Mouse (Mus musculus) midbrain, embryonic 11.5 days (tissue): ENCODE data around the gene Mogat2. TPM values are rescaled to one million over a fixed set of nuclear protein-coding genes. Genes with fewer than 3 reads are reported as not detected.

Source experiments
- ATAC-seq: fragments of 200-750 bp; cut with Nextera tagmentation; 2 replicates; pipeline ENCODE4 v1.8.0; 2017; ENCODE audit warnings: moderate TSS enrichment, moderate library complexity; ENCODE audit not compliant: low FRiP score
- DNase-seq: peaks from one replicate; pipeline ENCODE4 v3.0.0; 2015; ENCODE audit warnings: low spot score; ENCODE audit errors: missing footprints
- H3K27ac ChIP-seq: fragments of 300-500 bp; sonication (generic); 2 replicates; pipeline ENCODE4 v1.5.1; 2014; ENCODE audit warnings: low read depth, low read length
- H3K27me3 ChIP-seq: fragments of 300-500 bp; sonication (generic); 2 replicates; pipeline ENCODE4 v1.6.1; 2014; ENCODE audit warnings: mild to moderate bottlenecking, low read length, moderate library complexity, mixed read lengths; ENCODE audit not compliant: control insufficient read depth, insufficient read depth
- H3K36me3 ChIP-seq: fragments of 300-500 bp; sonication (generic); 2 replicates; pipeline ENCODE4 v1.6.1; 2014; ENCODE audit warnings: mild to moderate bottlenecking, low read length, moderate library complexity, mixed read lengths; ENCODE audit not compliant: control insufficient read depth, insufficient read depth
- H3K4me1 ChIP-seq: fragments of 300-500 bp; sonication (generic); 2 replicates; pipeline ENCODE4 v1.6.1; 2014; ENCODE audit warnings: low read length; ENCODE audit not compliant: control insufficient read depth, insufficient read depth
- H3K4me2 ChIP-seq: fragments of 300-500 bp; sonication (generic); 2 replicates; pipeline ENCODE4 v1.6.1; 2014; ENCODE audit warnings: mild to moderate bottlenecking, moderate library complexity
- H3K4me3 ChIP-seq: fragments of 300-500 bp; sonication (generic); 2 replicates; pipeline ENCODE4 v1.5.1; 2014; ENCODE audit warnings: low read depth, low read length
- H3K9ac ChIP-seq: fragments of 300-500 bp; sonication (generic); 2 replicates; pipeline ENCODE4 v1.6.1; 2014; ENCODE audit warnings: low read length
- H3K9me3 ChIP-seq: fragments of 300-500 bp; sonication (generic); 2 replicates; pipeline ENCODE4 v1.6.1; 2016; ENCODE audit warnings: low read length; ENCODE audit not compliant: control insufficient read depth
- WGBS: fragments of 180-500 bp; shearing (Covaris S2); extraction: QIAGEN DNeasy Blood & Tissue Kit; methylation state at CpG from one replicate; pipeline ENCODE4 v1.1.7; 2014; 5-methylcytosine and 5-hydroxymethylcytosine counted together
- polyA plus RNA-seq: library from polyadenylated mRNA; unstranded; fragments of >200 nt; fragmentation: Nextera tagmentation; extraction: Ambion mirVana; gene quantifications from 2 replicates; pipeline ENCODE4 v1.2.1, GENCODE M21; 2014

Gene Mogat2
- polyA plus RNA-seq, 1 experiment from 2014 or later: 13.0 TPM

DNA sequence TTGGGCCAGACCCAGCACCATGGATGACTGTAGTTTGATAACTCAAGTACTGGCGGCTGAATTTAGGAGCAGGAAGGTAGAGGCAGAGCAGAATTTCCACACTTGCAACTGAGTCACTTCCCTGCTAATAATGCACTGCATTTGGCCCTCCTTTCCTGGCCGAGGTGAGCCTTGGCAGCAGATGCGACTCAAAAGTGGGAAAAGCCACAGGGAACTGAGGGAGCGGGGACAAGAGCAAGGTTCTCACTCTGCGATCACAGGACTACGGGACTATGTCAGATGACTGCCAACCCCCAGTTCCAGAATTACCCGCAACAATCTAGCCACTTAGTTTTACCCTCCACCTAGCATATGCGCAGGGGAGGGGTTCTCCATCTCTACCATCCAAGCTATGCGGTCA, 59.1 kb downstream of the Mogat2 start:
- ATAC-seq (no peak), DNase-seq (no peak)
- Histone ChIP-seq H3K36me3 (no peaks in the 10 kb centered on the region), H3K4me1 (no peaks in the 10 kb centered on the region; the same call in 1 of the 2 replicates), H3K27ac (no peak overlapping the region), H3K27me3 (peaks cover 13% of the 10 kb centered on the region; the same call in 1 of the 2 replicates), H3K9ac (no peak overlapping the region), H3K4me2 (no peak overlapping the region), H3K4me3 (no peak overlapping the region), H3K9me3 (no peaks in the 10 kb centered on the region)
- 92% methylated on average over 9 of the region's 9 CpGs for WGBS

DNA sequence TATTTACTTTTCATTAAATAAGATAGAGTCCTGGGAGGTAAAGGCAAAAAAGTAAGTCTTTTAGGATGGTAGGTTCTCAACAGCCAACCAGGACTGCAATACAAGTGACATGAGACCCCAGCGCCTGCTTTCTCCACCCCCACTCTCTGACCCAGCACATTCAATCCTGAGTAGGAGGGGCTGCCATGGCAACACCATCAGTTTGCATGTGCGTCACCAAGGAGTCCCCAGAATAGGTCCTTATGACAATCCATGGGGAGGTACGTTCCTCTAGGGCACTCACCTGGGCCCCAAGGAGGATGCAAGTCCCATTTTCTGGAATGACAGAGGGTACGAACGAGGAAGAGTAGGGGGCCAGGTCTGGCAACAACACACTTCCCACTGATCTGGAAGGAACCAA, 61.0 kb downstream of the Mogat2 start:
- H3K4me2 ChIP-seq: no peak overlapping the region
- WGBS: 66% methylated on average over 5 of the region's 5 CpGs
- no peaks in the 10 kb centered on the region for H3K9me3 ChIP-seq
- no peak overlapping the region for H3K27ac ChIP-seq
- no peak overlapping the region for H3K4me3 ChIP-seq
- no peaks in the 10 kb centered on the region; the same call in 1 of the 2 replicates for H3K4me1 ChIP-seq
- no peak overlapping the region for H3K9ac ChIP-seq
- peaks cover 3% of the 10 kb centered on the region; the same call in 1 of the 2 replicates for H3K27me3 ChIP-seq
- ATAC-seq: no peak
- no peak for DNase-seq
- no peaks in the 10 kb centered on the region for H3K36me3 ChIP-seq

DNA sequence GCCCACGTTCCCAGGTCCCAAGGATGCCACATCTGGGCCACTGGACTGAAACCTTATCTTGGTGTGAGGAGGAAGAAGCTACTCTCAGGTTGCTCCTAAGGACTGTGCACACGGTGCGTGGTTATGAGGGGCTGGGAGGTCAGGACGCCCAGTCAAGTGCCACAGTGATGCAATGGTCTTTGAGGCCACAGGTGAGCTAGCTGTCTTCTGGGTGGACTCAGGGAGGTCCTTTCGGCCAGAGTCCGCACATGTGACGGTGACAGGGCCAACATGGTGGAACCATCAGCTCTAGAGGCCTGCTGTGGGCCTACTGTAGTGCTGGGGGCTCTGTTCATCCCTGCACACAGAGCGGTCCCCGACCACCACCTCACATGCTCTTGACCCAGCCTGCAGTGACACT, 62.8 kb downstream of the Mogat2 start:
- no peak overlapping the region for H3K9ac ChIP-seq
- no peaks in the 10 kb centered on the region for H3K36me3 ChIP-seq
- no peak overlapping the region for H3K4me3 ChIP-seq
- no peaks in the 10 kb centered on the region for H3K4me1 ChIP-seq
- no peak overlapping the region for H3K27ac ChIP-seq
- ATAC-seq (no peak), DNase-seq (no peak)
- no peak overlapping the region for H3K4me2 ChIP-seq
- H3K27me3 ChIP-seq: no peaks in the 10 kb centered on the region
- H3K9me3 ChIP-seq: no peaks in the 10 kb centered on the region
- WGBS: 92% methylated on average over 9 of the region's 9 CpGs

DNA sequence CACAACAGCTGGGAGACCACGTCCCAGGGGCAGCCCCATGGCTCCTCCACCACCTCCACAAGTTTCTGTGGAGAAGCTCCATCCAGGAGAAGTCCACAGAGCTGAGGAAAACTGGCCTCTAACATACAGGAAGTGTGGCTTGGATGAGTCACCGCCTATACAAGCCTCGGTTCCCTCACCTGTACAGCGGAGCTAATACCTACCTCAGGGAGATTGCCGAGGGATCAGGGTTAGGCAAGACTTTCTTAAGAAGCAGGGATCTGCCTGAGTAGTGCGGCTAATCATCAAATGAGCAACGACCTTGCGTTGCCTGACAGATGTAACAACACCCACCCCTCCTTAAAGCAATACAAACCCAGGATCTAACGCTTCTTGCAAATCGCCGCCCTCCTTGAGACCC, 63.3 kb downstream of the Mogat2 start:
- Histone ChIP-seq H3K4me3 (no peak overlapping the region), H3K9ac (no peak overlapping the region), H3K9me3 (no peaks in the 10 kb centered on the region), H3K4me2 (no peak overlapping the region), H3K27ac (no peak overlapping the region), H3K4me1 (no peaks in the 10 kb centered on the region), H3K27me3 (no peaks in the 10 kb centered on the region), H3K36me3 (no peaks in the 10 kb centered on the region)
- 87% methylated on average over 11 of the region's 11 CpGs for WGBS
- ATAC-seq (no peak), DNase-seq (no peak)

DNA sequence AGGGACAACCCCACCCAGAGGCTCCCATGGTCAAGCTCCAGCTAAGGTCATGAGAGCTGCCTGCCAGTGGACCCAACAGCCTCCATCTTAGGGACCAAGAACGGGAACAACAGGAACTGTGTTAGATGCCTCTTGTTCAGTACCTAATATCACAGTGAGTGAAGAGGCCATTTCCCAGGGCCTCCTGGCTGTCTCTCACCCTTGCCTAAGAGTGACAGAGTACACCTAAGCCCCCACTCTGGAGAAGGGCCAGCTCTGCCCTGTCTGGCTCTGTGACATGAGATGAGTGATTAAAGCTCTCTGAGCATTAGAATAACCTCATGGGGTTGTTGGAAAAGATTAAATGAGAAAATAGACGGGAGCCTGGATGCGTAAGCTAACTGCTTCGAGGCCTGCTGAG, 64.4 kb downstream of the Mogat2 start:
- 87% methylated on average over 4 of the region's 4 CpGs for WGBS

DNA sequence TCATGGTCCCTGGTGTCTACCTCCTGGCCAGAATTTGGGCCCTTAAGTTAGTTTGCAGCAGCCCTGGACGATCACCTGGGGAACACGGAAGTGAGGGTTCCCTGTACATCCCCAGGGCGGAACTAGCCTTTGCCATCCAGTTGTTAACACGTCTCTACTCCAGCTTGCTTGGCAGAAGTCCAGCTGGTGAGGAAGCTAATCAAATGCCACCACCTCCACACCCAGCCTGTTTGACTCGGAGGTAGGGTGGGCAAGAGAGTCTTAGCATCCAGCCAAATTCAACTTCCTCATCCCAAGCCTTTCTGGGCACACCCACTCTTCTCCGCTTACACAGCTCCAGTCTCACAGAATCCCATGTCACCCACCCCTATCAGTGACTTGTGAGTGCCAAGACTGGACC, 65.5 kb downstream of the Mogat2 start:
- 91% methylated on average over 6 of the region's 6 CpGs for WGBS
- Histone ChIP-seq H3K36me3 (no peaks in the 10 kb centered on the region), H3K4me3 (no peak overlapping the region), H3K4me1 (no peaks in the 10 kb centered on the region), H3K4me2 (no peak overlapping the region), H3K9ac (no peak overlapping the region), H3K9me3 (no peaks in the 10 kb centered on the region), H3K27me3 (no peaks in the 10 kb centered on the region), H3K27ac (no peak overlapping the region)
- no peak for DNase-seq
- no peak for ATAC-seq

More for the DNA sequence above, 64.4 kb downstream of the Mogat2 start:
- Histone ChIP-seq H3K9me3 (no peaks in the 10 kb centered on the region), H3K4me1 (no peaks in the 10 kb centered on the region), H3K9ac (no peak overlapping the region), H3K4me3 (no peak overlapping the region), H3K27me3 (no peaks in the 10 kb centered on the region), H3K4me2 (no peak overlapping the region), H3K27ac (no peak overlapping the region), H3K36me3 (no peaks in the 10 kb centered on the region)
- DNase-seq (no peak), ATAC-seq (no peak)

DNA sequence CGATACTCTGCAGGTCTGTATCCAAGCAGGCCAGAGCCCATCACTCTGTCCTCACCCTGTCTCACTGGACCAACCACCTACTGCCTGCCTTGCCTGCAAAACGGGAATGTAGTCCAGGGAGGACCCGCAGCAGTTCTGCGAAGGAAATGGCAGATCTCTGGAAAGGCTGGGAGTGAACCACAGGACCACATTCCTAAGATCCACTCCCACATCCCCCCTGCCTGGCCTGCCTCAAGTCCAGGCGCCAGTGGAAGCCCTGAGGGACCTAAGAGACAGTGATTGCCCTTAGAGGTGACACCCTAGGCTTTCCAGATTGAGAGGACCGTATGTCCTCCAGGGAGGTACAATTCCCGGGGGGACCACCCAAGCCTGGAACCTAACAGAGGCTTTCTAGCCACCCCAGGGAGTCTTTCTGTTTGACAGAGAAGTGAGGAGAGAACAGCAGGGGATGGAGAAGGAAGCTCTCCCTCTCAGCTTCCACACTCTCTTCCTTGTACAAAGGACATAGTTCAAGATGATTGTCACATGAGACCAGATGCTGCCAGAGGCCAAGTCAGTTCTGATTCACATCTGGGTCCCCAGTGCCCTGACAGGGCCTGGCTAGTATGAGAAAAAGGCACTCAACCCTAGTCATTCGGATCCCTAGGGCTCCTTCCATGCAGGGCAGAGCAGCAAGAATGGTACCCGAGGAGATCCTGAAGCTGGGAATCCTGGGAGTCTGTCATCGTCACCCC, 66.5 kb downstream of the Mogat2 start:
- no peaks in the 10 kb centered on the region for H3K36me3 ChIP-seq
- no peaks in the 10 kb centered on the region for H3K4me1 ChIP-seq
- H3K4me3 ChIP-seq: no peak overlapping the region
- no peak overlapping the region for H3K27ac ChIP-seq
- H3K27me3 ChIP-seq: no peaks in the 10 kb centered on the region
- DNase-seq (no peak), ATAC-seq (no peak)
- no peak overlapping the region for H3K4me2 ChIP-seq
- no peak overlapping the region for H3K9ac ChIP-seq
- H3K9me3 ChIP-seq: no peaks in the 10 kb centered on the region
- 73% methylated on average over 10 of the region's 10 CpGs for WGBS

DNA sequence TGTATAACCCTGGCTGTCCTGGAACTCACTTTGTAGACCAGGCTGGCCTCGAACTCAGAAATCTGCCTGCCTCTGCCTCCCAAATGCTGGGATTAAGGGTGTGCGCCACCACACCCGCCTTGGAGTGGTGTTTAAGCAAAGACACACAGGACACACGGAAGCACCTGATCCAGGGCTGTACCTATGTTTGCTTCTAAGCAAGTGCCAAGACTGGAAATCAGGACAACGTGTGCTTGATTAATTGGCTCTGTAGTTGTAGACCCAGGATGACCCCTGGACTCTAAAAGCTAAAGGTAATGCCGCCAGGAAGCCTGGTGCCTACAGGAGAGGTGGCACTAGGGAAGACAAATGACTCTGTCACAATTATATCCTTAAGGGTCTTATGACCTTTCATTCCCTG, 67.9 kb downstream of the Mogat2 start:
- Histone ChIP-seq H3K9ac (no peak overlapping the region), H3K4me3 (no peak overlapping the region), H3K27ac (no peak overlapping the region), H3K4me1 (no peaks in the 10 kb centered on the region), H3K4me2 (no peak overlapping the region), H3K27me3 (no peaks in the 10 kb centered on the region), H3K9me3 (no peaks in the 10 kb centered on the region), H3K36me3 (no peaks in the 10 kb centered on the region)
- 91% methylated on average over 6 of the region's 6 CpGs for WGBS
- no peak for DNase-seq
- ATAC-seq: no peak

DNA sequence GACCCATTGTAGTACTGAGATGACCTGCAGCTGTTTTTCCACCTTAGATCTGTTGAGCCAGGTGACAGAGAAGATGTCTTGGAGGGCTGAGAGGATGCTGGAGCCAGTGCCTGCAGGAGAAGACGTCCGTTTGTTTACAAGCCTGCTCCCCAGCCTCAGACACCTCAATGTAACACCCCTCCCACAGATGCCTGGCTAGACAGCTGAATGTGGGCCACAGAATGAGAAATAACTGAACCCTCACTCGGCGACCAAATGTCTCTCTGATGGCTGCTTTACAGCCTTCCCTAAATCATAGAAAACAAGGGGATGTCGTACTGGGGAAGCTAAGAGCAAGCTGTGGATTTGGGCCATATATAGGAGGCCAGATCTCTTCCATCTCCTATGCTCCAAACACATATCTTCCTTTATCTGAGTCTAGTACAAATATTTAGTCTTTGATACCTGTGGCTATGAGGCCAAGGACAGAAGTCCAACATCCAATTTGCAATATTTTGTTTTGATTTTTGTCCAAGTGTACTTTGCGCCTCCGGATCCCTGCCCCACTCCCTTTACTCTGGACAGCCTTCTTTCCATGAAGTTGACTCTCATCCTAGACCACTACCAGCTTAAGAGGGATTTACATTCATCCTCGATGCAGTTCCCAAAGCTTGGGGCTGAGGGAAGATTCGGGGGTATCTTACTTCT, 68.6 kb downstream of the Mogat2 start:
- no peaks in the 10 kb centered on the region for H3K4me1 ChIP-seq
- H3K36me3 ChIP-seq: no peaks in the 10 kb centered on the region
- WGBS: 91% methylated on average over 9 of the region's 9 CpGs
- no peak overlapping the region for H3K9ac ChIP-seq
- ATAC-seq (no peak), DNase-seq (no peak)
- no peaks in the 10 kb centered on the region for H3K27me3 ChIP-seq
- no peak overlapping the region for H3K27ac ChIP-seq
- no peaks in the 10 kb centered on the region for H3K9me3 ChIP-seq
- no peak overlapping the region for H3K4me2 ChIP-seq
- H3K4me3 ChIP-seq: no peak overlapping the region
